Mouse (Mus musculus): ENCODE results near the gene Kcnj6.

Gene Kcnj6

DNA sequence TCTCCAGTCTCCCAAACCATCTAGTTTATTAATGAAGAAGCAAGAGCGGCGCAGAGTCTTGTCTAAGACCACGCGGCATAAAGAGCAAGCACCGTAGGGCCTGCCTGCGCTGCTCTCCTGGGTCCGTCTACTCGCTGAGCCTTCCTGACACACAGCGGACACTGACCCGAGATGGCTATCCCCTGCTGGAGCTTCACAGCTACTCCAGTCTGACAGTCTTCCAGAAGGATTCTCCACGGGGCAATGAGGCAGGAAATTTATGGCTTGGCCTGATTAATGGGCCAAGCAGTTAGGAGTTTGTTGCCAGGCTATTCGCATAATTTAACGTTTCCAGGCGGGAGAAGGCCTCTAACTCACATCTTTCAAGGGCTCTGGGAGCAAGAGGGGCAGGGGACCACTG lies 283.0 kb downstream of the Kcnj6 start:
- peak; percentile 27 for DNase-seq (ENCODE audit: low spot score)

DNA sequence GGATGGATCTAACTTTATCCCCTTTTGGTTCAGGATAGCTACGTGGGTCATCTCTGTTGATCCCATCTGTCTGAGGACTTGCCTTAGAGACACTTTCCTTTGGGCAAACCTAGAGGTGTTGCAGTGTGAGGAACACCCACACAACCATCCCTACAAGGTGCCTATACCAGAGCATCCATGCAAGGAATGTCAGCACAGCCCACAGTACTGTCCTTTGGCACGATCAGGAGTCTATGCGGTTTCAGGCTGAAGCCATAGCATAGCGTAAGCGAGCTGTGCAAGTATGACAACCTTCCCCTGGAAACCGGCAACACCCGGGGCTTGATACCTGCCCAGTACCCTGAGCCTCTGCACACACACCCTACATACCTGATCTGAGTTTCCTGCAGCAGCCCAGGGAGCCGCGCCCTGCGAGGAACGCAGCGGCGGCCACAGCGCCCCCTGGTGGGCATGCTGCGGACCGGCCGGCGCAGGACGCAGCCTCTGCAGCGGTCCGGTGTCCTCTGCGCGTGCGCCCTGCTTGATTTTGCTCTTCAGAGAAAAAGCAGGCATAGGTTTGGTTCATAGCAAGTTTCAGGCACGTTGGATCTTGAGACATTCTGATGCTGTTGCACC lies 283.9 kb downstream of the Kcnj6 start:
- DNase-seq (ENCODE audit: low spot score): peak; percentile 88

DNA sequence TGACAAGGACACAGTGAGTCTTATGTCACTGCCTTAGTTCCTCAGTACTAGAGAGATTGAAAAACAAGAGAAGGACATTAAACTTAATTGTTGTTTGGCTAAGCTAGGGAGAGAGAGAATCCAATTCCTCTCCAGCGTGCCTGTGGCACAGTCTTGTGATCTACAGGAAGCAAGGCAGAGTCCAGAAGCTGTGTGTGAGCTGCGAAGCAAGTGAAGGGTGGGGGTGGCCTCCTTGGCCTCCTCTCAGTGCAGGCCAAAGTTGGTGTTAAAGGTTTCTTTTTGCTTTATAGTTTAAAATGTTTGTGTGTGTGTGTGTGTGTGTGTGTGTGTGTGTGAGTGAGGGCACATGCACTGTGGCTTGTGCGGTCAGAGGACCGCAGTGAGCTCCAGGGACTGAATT lies 295.5 kb downstream of the Kcnj6 start:
- DNase-seq (ENCODE audit: low spot score): no peak

DNA sequence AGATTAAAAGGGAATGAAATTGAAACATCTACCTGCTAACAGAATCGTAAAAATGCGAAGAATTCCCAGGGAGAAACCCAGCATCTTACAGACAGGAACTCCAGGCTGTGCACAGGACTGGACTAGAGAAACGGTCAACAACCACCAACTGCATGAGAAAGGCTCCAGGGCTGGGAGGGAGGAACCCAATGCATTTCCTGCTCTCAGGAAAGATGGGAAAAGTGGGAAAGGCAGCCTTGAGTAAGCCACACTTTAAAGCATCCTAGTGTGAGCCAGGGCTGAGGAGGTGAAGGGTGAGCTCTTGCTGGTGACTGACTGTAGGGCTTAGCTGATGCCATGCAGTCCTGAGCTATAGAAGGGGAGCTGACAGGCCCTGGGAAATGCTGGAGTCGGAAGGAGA lies 296.4 kb downstream of the Kcnj6 start:
- no peak for DNase-seq (ENCODE audit: low spot score)

Measured in embryo, embryonic 10 days (tissue).